Mouse (Mus musculus) liver, postnatal 0 days (tissue): Measurements from ENCODE around the gene Kifc5b.

Experiments
- CTCF ChIP-seq: sonication (generic); IDR thresholded peaks from 2 replicates; pipeline ENCODE4 v1.5.1; 2016; ENCODE audit warnings: antibody characterized with exemption, low read depth
- EP300 ChIP-seq: IDR thresholded peaks from 2 replicates; pipeline ENCODE4 v1.6.1; 2016; ENCODE audit warnings: antibody characterized with exemption, low read depth, mild to moderate bottlenecking

DNA sequence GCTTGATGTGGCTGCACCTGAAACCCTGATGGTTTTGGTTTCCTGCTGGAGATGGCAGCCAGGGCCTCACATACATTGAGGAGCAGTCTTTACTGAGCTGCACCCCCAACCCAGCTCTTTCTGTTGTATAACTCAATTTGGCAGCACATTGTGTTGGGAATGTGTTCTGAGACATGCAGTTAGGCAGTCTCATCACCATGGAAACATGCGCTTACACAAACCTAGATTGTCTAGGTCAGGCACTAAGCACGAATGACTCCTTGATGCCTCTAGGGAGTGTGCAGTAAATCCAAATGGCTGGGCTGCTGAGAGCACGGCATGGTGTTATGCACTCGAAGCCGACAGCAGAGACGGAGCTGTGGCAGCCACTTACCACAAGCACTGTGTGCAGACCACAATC is 22.5 kb upstream of the Kifc5b start:
- no peak for TF ChIP-seq CTCF
- no peak for TF ChIP-seq EP300
